Mouse (Mus musculus): ENCODE measurements around the gene Pced1b.

GRCm38 (mm10) chr15:97376792-97377222 lies 129.9 kb downstream of the Pced1b start:
- TF ChIP-seq CTCF (IDR thresholded peaks at IDR 0.05; ENCODE audit: insufficient read depth, low read length) (no peak), POLR2A (IDR thresholded peaks at IDR 0.05; ENCODE audit: borderline replicate concordance, extremely low read depth, low read depth, low read length) (no peak)
